ENCODE assay signal across 23 mouse cellular contexts in the genomic region with DNA sequence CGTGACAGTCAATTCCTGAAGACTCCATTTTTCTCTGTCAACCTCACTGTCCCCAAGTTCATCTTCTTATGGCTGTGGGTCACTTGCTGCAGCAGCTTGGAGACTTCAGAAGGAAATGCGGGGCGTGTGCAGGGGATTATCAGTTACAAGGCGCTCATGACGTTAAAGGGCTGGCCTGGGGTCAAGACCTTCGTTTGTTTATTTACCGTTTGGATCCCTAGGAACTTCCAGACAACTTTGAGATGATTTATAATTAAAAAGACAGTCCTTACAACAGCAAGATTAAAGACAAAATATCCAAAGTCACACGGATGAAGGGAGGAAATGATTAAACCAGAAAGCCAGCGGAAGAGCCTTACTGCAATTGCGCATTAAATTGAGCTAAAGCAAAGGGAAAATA.
DNase-seq lines count a peak whose midpoint lies in the region; ATAC-seq lines count a peak whose summit lies in the region.
"Had no signal": no experiment of that assay in that cellular context is flagged by ENCODE, and none has a peak within 500 bp of the region (broad histone marks: within the 10 kb centered on the region; RNA-seq: fewer than 3 reads in every experiment).

No protein-coding gene starts in this region.

- 37% methylated on average over 10 of the region's 10 CpGs for WGBS in kidney, embryonic 16.5 days
- WGBS in hindbrain, embryonic 11.5 days = 77% methylated on average over 10 of the region's 10 CpGs

- no peaks in the 10 kb centered on the region for H3K36me3 ChIP-seq in kidney, embryonic 16.5 days (ENCODE audit: insufficient read depth, low read length)
- H3K36me3 ChIP-seq in hindbrain, embryonic 11.5 days (ENCODE audit: control insufficient read depth, insufficient read depth, low read length) = no peaks in the 10 kb centered on the region
- H3K36me3 ChIP-seq: embryonic facial prominence, embryonic 10.5 days; embryonic facial prominence, embryonic 15.5 days; forebrain, embryonic 12.5 days; heart, embryonic 13.5 days; hindbrain, embryonic 15.5 days; midbrain, embryonic 10.5 days had no signal

- H3K4me1 ChIP-seq in kidney, embryonic 16.5 days (ENCODE audit: insufficient read depth, low read length) = 0 out of 2 replicates have a peak, but pooled peaks cover 7% of the 10 kb centered on the region
- 0 out of 2 replicates have a peak, but pooled peaks cover 3% of the 10 kb centered on the region for H3K4me1 ChIP-seq in hindbrain, embryonic 11.5 days (replicated peaks; ENCODE audit: control insufficient read depth, insufficient read depth, low read length)
- H3K4me1 ChIP-seq: embryonic facial prominence, embryonic 15.5 days had no signal

- H3K27ac ChIP-seq in kidney, embryonic 16.5 days (ENCODE audit: low read length) = no peak overlapping the region
- no peak overlapping the region for H3K27ac ChIP-seq in hindbrain, embryonic 11.5 days (ENCODE audit: low read depth, low read length)
- H3K27ac ChIP-seq: embryonic facial prominence, embryonic 10.5 days; embryonic facial prominence, embryonic 15.5 days; forebrain, embryonic 12.5 days; heart, embryonic 13.5 days; hindbrain, embryonic 15.5 days; midbrain, embryonic 10.5 days had no signal

- peak; percentile 67 for DNase-seq in kidney, adult 9 months
- DNase-seq in lung, postnatal 10 days = peak; percentile 13
- no peak for DNase-seq in lung, postnatal 25 days (ENCODE audit: low spot score)
- peak; percentile 55 to 62 for DNase-seq in kidney, postnatal 36 days
- no peak for DNase-seq in cerebellum, postnatal 4 days (ENCODE audit: low spot score in 2 of 2)
- no peak for DNase-seq in hindbrain, embryonic 11.5 days (ENCODE audit: low spot score)
- DNase-seq: adrenal gland, postnatal 25 days; cerebellum, adult 18-20 months; gastrocnemius, postnatal 10 days; right cerebral cortex, adult 18-20 months; spleen, adult 18-20 months; thymus, postnatal 14 days had no signal

- no peak overlapping the region for H3K4me2 ChIP-seq in kidney, embryonic 16.5 days (replicated peaks; ENCODE audit: low read depth, low read length)
- H3K4me2 ChIP-seq in hindbrain, embryonic 11.5 days (replicated peaks; ENCODE audit: low read depth, low read length) = no peak overlapping the region
- H3K4me2 ChIP-seq: embryonic facial prominence, embryonic 15.5 days; forebrain, embryonic 12.5 days; heart, embryonic 13.5 days; hindbrain, embryonic 15.5 days; liver, embryonic 11.5 days had no signal

- H3K9ac ChIP-seq in kidney, embryonic 16.5 days (replicated peaks; ENCODE audit: low read length) = no peak overlapping the region
- H3K9ac ChIP-seq in hindbrain, embryonic 11.5 days (ENCODE audit: low read depth, low read length) = no peak overlapping the region
- H3K9ac ChIP-seq: embryonic facial prominence, embryonic 15.5 days; forebrain, embryonic 12.5 days; heart, embryonic 13.5 days; hindbrain, embryonic 15.5 days had no signal

- H3K27me3 ChIP-seq in kidney, embryonic 16.5 days (ENCODE audit: insufficient read depth, low read length) = no peaks in the 10 kb centered on the region
- H3K27me3 ChIP-seq in hindbrain, embryonic 11.5 days (ENCODE audit: control insufficient read depth, insufficient read depth, low read length) = no peaks in the 10 kb centered on the region
- H3K27me3 ChIP-seq: embryonic facial prominence, embryonic 15.5 days; heart, embryonic 13.5 days had no signal

- H3K9me3 ChIP-seq in kidney, embryonic 16.5 days (ENCODE audit: low read length) = no peaks in the 10 kb centered on the region
- H3K9me3 ChIP-seq in hindbrain, embryonic 11.5 days (ENCODE audit: control insufficient read depth, low read length) = no peaks in the 10 kb centered on the region
- H3K9me3 ChIP-seq: embryonic facial prominence, embryonic 10.5 days; embryonic facial prominence, embryonic 15.5 days; forebrain, embryonic 12.5 days; hindbrain, embryonic 15.5 days; midbrain, embryonic 10.5 days had no signal

- ATAC-seq in kidney, embryonic 16.5 days (ENCODE audit: low FRiP score, low TSS enrichment) = no peak; the same call in 1 of the 2 replicates
- no peak for ATAC-seq in hindbrain, embryonic 11.5 days (ENCODE audit: low FRiP score)
- ATAC-seq: CD4-positive, CD25-positive, alpha-beta regulatory T cell, adult 4 months; inflammation-experienced regulatory T-cells, adult 6 months; midbrain, embryonic 16.5 days had no signal

- H3K4me3 ChIP-seq in kidney, embryonic 16.5 days (ENCODE audit: low read length) = no peak overlapping the region
- no peak overlapping the region for H3K4me3 ChIP-seq in hindbrain, embryonic 11.5 days (ENCODE audit: low read depth, low read length)
- H3K4me3 ChIP-seq: embryonic facial prominence, embryonic 10.5 days; embryonic facial prominence, embryonic 15.5 days; forebrain, embryonic 12.5 days; heart, embryonic 13.5 days; hindbrain, embryonic 15.5 days; midbrain, embryonic 10.5 days had no signal

Comparison
In these comparisons a context has a peak if more than half of its experiments do, and no peak if none do; other contexts are left out.
1. DNase-seq: peak in kidney, adult 9 months (single experiment), lung, postnatal 10 days (single experiment) and kidney, postnatal 36 days (2 of 2); none in lung, postnatal 25 days (single experiment), cerebellum, postnatal 4 days (0 of 2) and hindbrain, embryonic 11.5 days (single experiment).